Mouse (Mus musculus) forebrain, embryonic 15.5 days (tissue): ENCODE data around the gene Adamtsl3. TPM values are rescaled to one million over a fixed set of nuclear protein-coding genes. Genes with fewer than 3 reads are reported as not detected.

ENCODE experiments used
- ATAC-seq: fragments of 200-750 bp; cut with Nextera tagmentation; replicated peaks from 2 replicates; pipeline ENCODE4 v1.8.0; 2017; ENCODE audit warnings: mild to moderate bottlenecking, moderate TSS enrichment, moderate library complexity
- H3K27ac ChIP-seq: fragments of 300-500 bp; sonication (generic); replicated peaks from 2 replicates; pipeline ENCODE4 v1.5.1; 2015; ENCODE audit warnings: mild to moderate bottlenecking, inconsistent platforms
- H3K27me3 ChIP-seq: fragments of 300-500 bp; sonication (generic); 2 replicates; pipeline ENCODE4 v1.6.1; 2015; ENCODE audit warnings: inconsistent platforms
- H3K36me3 ChIP-seq: fragments of 300-500 bp; sonication (generic); 2 replicates; pipeline ENCODE4 v1.6.1; 2015; ENCODE audit warnings: mild to moderate bottlenecking, inconsistent platforms
- H3K4me1 ChIP-seq: fragments of 300-500 bp; sonication (generic); 2 replicates; pipeline ENCODE4 v1.6.1; 2015; ENCODE audit warnings: inconsistent platforms
- H3K4me2 ChIP-seq: fragments of 300-500 bp; sonication (generic); replicated peaks from 2 replicates; pipeline ENCODE4 v1.6.1; 2015; ENCODE audit warnings: mild to moderate bottlenecking, inconsistent platforms
- H3K4me3 ChIP-seq: fragments of 300-500 bp; sonication (generic); 2 replicates; pipeline ENCODE4 v1.5.1; 2015; ENCODE audit warnings: mild to moderate bottlenecking, inconsistent platforms
- H3K9ac ChIP-seq: fragments of 300-500 bp; sonication (generic); replicated peaks from 2 replicates; pipeline ENCODE4 v1.6.1; 2015; ENCODE audit warnings: mild to moderate bottlenecking, inconsistent platforms
- H3K9me3 ChIP-seq: fragments of 300-500 bp; sonication (generic); 2 replicates; pipeline ENCODE4 v1.6.1; 2016; ENCODE audit warnings: inconsistent platforms
- WGBS: fragments of 180-500 bp; shearing (Covaris S2); methylation state at CpG from one replicate; pipeline ENCODE4 v1.1.7; 2015; ENCODE audit warnings: mixed read lengths; 5-methylcytosine and 5-hydroxymethylcytosine counted together
- polyA plus RNA-seq: library from polyadenylated mRNA; unstranded; fragments of >200 nt; fragmentation: Nextera tagmentation; extraction: Ambion mirVana; gene quantifications from 2 replicates; pipeline ENCODE4 v1.2.1, GENCODE M21; 2015

Adamtsl3 gene
- polyA plus RNA-seq, 1 experiment from 2014 or later: 0.33 TPM

GRCm38 (mm10) chr7:82334000-82334399 is 1.5 kb upstream of the Adamtsl3 start:
- Histone ChIP-seq H3K27me3 (peaks cover 24% of the 10 kb centered on the region), H3K4me3 (no peak overlapping the region), H3K9me3 (no peaks in the 10 kb centered on the region), H3K9ac (no peak overlapping the region), H3K27ac (no peak overlapping the region), H3K4me1 (peaks cover 28% of the 10 kb centered on the region), H3K4me2 (no peak overlapping the region), H3K36me3 (no peaks in the 10 kb centered on the region)
- peak; percentile 42 for ATAC-seq
- WGBS: 18% methylated on average over 1 of the region's 1 CpGs

GRCm38 (mm10) chr7:82336132-82336531 is 638 bp downstream of the Adamtsl3 start:
- Histone ChIP-seq H3K4me2 (peak overlapping the region; percentile 87), H3K4me3 (peak overlapping the region; percentile 57), H3K9ac (peak overlapping the region; percentile 48), H3K27me3 (peaks cover 24% of the 10 kb centered on the region), H3K27ac (no peak overlapping the region), H3K36me3 (no peaks in the 10 kb centered on the region), H3K4me1 (peaks cover 28% of the 10 kb centered on the region), H3K9me3 (no peaks in the 10 kb centered on the region)
- WGBS: under 1% methylated on average over 34 of the region's 34 CpGs
- peak; percentile 24 for ATAC-seq

- no peak for ATAC-seq
- peaks cover 24% of the 10 kb centered on the region for H3K27me3 ChIP-seq
- WGBS: 89% methylated on average over 9 of the region's 9 CpGs
- no peak overlapping the region for H3K4me2 ChIP-seq
- H3K36me3 ChIP-seq: no peaks in the 10 kb centered on the region
- H3K9me3 ChIP-seq: no peaks in the 10 kb centered on the region
- H3K27ac ChIP-seq: no peak overlapping the region
- no peak overlapping the region for H3K4me3 ChIP-seq
- H3K4me1 ChIP-seq: peaks cover 28% of the 10 kb centered on the region
- H3K9ac ChIP-seq: no peak overlapping the region
Observed at GRCm38 (mm10) chr7:82338121-82338520, 2.6 kb downstream of the Adamtsl3 start.

- H3K9ac ChIP-seq: no peak overlapping the region
- no peaks in the 10 kb centered on the region for H3K36me3 ChIP-seq
- no peak overlapping the region for H3K4me2 ChIP-seq
- H3K4me1 ChIP-seq: peaks cover 28% of the 10 kb centered on the region
- peaks cover 24% of the 10 kb centered on the region for H3K27me3 ChIP-seq
- WGBS: 80% methylated on average over 4 of the region's 4 CpGs
- no peak overlapping the region for H3K27ac ChIP-seq
- no peak overlapping the region for H3K4me3 ChIP-seq
- no peaks in the 10 kb centered on the region for H3K9me3 ChIP-seq
- no peak for ATAC-seq
Observed at GRCm38 (mm10) chr7:82338532-82338931, 3.0 kb downstream of the Adamtsl3 start.

- WGBS: 66% methylated on average over 3 of the region's 3 CpGs
Observed at GRCm38 (mm10) chr7:82339214-82339613, 3.7 kb downstream of the Adamtsl3 start.

GRCm38 (mm10) chr7:82341476-82341875 is 6.0 kb downstream of the Adamtsl3 start:
- H3K27ac ChIP-seq: no peak overlapping the region
- 52% methylated on average over 8 of the region's 8 CpGs for WGBS
- no peak overlapping the region for H3K9ac ChIP-seq
- peaks cover 2% of the 10 kb centered on the region for H3K4me1 ChIP-seq
- no peaks in the 10 kb centered on the region for H3K36me3 ChIP-seq
- H3K4me3 ChIP-seq: no peak overlapping the region
- no peaks in the 10 kb centered on the region for H3K9me3 ChIP-seq
- H3K27me3 ChIP-seq: peaks cover 8% of the 10 kb centered on the region
- no peak overlapping the region for H3K4me2 ChIP-seq
- ATAC-seq: no peak

More at GRCm38 (mm10) chr7:82339214-82339613, 3.7 kb downstream of the Adamtsl3 start:
- Histone ChIP-seq H3K4me2 (no peak overlapping the region), H3K4me1 (peaks cover 23% of the 10 kb centered on the region), H3K27me3 (peaks cover 24% of the 10 kb centered on the region), H3K9ac (no peak overlapping the region), H3K4me3 (no peak overlapping the region), H3K27ac (no peak overlapping the region), H3K36me3 (no peaks in the 10 kb centered on the region), H3K9me3 (no peaks in the 10 kb centered on the region)
- ATAC-seq: no peak

- no peak for ATAC-seq
- H3K9me3 ChIP-seq: no peaks in the 10 kb centered on the region
- WGBS: 86% methylated on average over 2 of the region's 2 CpGs
Observed at GRCm38 (mm10) chr7:82346706-82347105, 11.2 kb downstream of the Adamtsl3 start.

GRCm38 (mm10) chr7:82349796-82350195 is 14.3 kb downstream of the Adamtsl3 start:
- no peaks in the 10 kb centered on the region for H3K36me3 ChIP-seq
- H3K4me3 ChIP-seq: no peak overlapping the region
- H3K4me2 ChIP-seq: no peak overlapping the region
- H3K27ac ChIP-seq: no peak overlapping the region
- 89% methylated on average over 7 of the region's 7 CpGs for WGBS
- H3K9me3 ChIP-seq: no peaks in the 10 kb centered on the region
- H3K9ac ChIP-seq: no peak overlapping the region
- no peaks in the 10 kb centered on the region for H3K27me3 ChIP-seq
- no peaks in the 10 kb centered on the region for H3K4me1 ChIP-seq
- ATAC-seq: no peak

More at GRCm38 (mm10) chr7:82346706-82347105, 11.2 kb downstream of the Adamtsl3 start:
- H3K27me3 ChIP-seq: no peaks in the 10 kb centered on the region
- no peak overlapping the region for H3K27ac ChIP-seq
- H3K4me2 ChIP-seq: no peak overlapping the region
- H3K4me1 ChIP-seq: no peaks in the 10 kb centered on the region
- H3K4me3 ChIP-seq: no peak overlapping the region
- H3K36me3 ChIP-seq: no peaks in the 10 kb centered on the region
- no peak overlapping the region for H3K9ac ChIP-seq

GRCm38 (mm10) chr7:82350421-82350820 is 14.9 kb downstream of the Adamtsl3 start:
- Histone ChIP-seq H3K9me3 (no peaks in the 10 kb centered on the region), H3K4me3 (no peak overlapping the region), H3K4me1 (no peaks in the 10 kb centered on the region), H3K27me3 (no peaks in the 10 kb centered on the region), H3K9ac (no peak overlapping the region), H3K27ac (no peak overlapping the region), H3K4me2 (no peak overlapping the region), H3K36me3 (no peaks in the 10 kb centered on the region)
- no peak for ATAC-seq
- 75% methylated on average over 3 of the region's 3 CpGs for WGBS

GRCm38 (mm10) chr7:82359146-82359545 is 23.7 kb downstream of the Adamtsl3 start:
- no peak overlapping the region for H3K4me2 ChIP-seq
- no peak for ATAC-seq
- no peak overlapping the region for H3K27ac ChIP-seq
- H3K4me1 ChIP-seq: peaks cover 5% of the 10 kb centered on the region; the same call in 1 of the 2 replicates
- H3K36me3 ChIP-seq: no peaks in the 10 kb centered on the region
- WGBS: 74% methylated on average over 5 of the region's 5 CpGs
- no peak overlapping the region for H3K9ac ChIP-seq
- no peaks in the 10 kb centered on the region for H3K27me3 ChIP-seq
- H3K4me3 ChIP-seq: no peak overlapping the region
- no peaks in the 10 kb centered on the region for H3K9me3 ChIP-seq

- peaks cover 8% of the 10 kb centered on the region; the same call in 1 of the 2 replicates for H3K4me1 ChIP-seq
- WGBS: 62% methylated on average over 5 of the region's 5 CpGs
- no peaks in the 10 kb centered on the region for H3K9me3 ChIP-seq
- H3K27ac ChIP-seq: no peak overlapping the region
- no peak for ATAC-seq
- no peaks in the 10 kb centered on the region for H3K27me3 ChIP-seq
- H3K4me2 ChIP-seq: no peak overlapping the region
- H3K36me3 ChIP-seq: no peaks in the 10 kb centered on the region
- no peak overlapping the region for H3K9ac ChIP-seq
- H3K4me3 ChIP-seq: no peak overlapping the region
Observed at GRCm38 (mm10) chr7:82359674-82360073, 24.2 kb downstream of the Adamtsl3 start.

- H3K4me2 ChIP-seq: no peak overlapping the region
- no peaks in the 10 kb centered on the region for H3K9me3 ChIP-seq
- 91% methylated on average over 4 of the region's 4 CpGs for WGBS
- peaks cover 9% of the 10 kb centered on the region; the same call in 1 of the 2 replicates for H3K4me1 ChIP-seq
- no peak for ATAC-seq
- H3K9ac ChIP-seq: no peak overlapping the region
- no peak overlapping the region for H3K4me3 ChIP-seq
- no peaks in the 10 kb centered on the region for H3K27me3 ChIP-seq
- no peaks in the 10 kb centered on the region for H3K36me3 ChIP-seq
- H3K27ac ChIP-seq: no peak overlapping the region
Observed at GRCm38 (mm10) chr7:82360186-82360585, 24.7 kb downstream of the Adamtsl3 start.

GRCm38 (mm10) chr7:82361127-82361526 is 25.6 kb downstream of the Adamtsl3 start:
- Histone ChIP-seq H3K36me3 (no peaks in the 10 kb centered on the region), H3K4me3 (no peak overlapping the region), H3K4me1 (peaks cover 9% of the 10 kb centered on the region; the same call in 1 of the 2 replicates), H3K27me3 (no peaks in the 10 kb centered on the region), H3K9me3 (no peaks in the 10 kb centered on the region), H3K27ac (no peak overlapping the region), H3K4me2 (no peak overlapping the region), H3K9ac (no peak overlapping the region)
- no peak for ATAC-seq
- WGBS: 78% methylated on average over 5 of the region's 5 CpGs
